Mouse (Mus musculus): ENCODE measurements around the gene Taf7l.

Gene Taf7l

DNA sequence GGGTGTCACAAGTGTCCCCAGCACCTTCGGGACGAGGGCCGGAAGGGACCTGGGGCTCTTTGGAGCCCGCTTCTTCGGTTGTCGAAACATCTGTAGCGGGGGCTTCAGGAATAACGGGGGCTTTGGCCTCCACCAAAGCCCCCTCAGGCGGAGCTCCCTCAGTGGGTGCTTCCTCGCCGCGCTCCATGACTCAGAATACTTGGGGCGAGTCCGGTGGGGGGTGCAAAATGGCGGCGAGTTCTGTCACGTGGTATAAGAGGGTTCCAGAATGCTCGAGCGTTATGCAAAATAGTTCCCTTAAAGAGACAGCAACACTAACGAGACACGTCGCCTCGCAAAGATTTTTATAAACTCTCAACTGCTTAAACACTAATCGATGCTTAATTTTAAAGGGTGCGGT lies at the start of gene Taf7l:
Gene Taf7l, minus strand, starts transcription at position 201 of the 400 bp plus-strand sequence.
- in situ Hi-C loops (cut with MboI, MseI): no loop called here

- in situ Hi-C loops (cut with MboI, MseI): no loop called here
Observed at GRCm38 (mm10) chrX:134525260-134525659, 49.0 kb upstream of the Taf7l start.

DNA sequence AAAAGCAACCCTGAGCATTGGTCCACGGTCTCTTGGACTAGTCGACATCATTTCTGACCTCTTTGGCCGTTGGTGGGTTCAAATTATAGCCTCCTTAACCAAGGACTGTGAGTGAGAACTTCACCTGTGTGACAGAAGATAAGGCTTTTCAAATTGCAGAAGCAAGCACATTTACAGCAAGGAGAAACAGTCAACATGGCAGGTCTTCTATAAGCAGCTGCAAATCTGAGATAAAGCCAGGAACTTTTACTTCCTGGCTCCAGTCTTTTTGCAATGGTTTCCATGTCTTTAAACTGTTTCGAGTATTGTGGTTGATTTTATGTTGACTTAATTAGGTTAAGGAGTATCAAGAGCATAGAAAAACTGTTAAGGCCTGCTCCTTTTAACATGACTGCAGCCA lies 47.5 kb upstream of the Taf7l start:
- in situ Hi-C loops (cut with MboI, MseI): no loop called here

DNA sequence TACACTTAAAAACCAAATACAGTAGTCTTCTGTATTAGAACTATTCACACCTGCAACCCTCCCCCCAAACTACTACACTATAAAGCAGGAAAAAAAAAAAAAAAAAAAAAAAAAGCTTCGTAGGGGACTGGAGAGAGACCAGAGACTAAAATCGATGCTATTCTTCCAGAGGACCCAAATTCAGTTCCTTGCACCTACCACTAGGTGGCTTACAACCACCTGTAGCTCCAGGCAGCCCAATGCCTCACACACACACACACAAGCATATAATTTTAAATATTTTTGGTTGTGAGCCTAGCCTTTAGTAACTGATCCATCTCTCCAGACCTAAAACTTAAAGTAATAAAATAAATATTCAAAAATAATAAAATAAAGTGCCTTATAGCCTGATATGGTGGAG lies 33.2 kb upstream of the Taf7l start:
- in situ Hi-C loops (cut with MboI, MseI): no loop called here

DNA sequence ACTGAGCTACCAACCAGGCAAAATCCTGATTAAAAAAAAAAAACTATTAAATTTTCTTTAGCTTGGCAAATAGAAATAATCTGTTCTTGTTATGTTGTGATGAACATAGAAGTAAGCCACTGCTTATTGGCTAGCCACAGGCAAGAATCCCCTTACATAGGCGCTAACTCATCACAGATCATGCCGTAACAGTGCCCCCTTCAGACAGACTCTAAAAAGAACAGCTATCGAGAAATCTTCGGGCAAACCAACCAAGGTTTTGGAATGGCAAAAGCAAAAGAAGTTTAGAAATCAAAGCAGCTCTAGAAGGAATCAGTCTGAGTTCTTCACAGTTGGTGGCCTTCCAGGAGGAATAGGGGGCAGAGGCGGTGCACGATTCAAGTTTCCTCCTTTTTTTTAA lies 31.7 kb upstream of the Taf7l start:
- in situ Hi-C loops (cut with MboI, MseI): no loop called here

GRCm38 (mm10) chrX:134500651-134501050 lies 24.4 kb upstream of the Taf7l start:
- in situ Hi-C loops (cut with MboI, MseI): no loop called here

- in situ Hi-C loops (cut with MboI, MseI): no loop called here
Observed at GRCm38 (mm10) chrX:134481720-134482119, 5.4 kb upstream of the Taf7l start.

- in situ Hi-C loops (cut with MboI, MseI): no loop called here
Observed at GRCm38 (mm10) chrX:134474988-134475710, 1.1 kb downstream of the Taf7l start.

DNA sequence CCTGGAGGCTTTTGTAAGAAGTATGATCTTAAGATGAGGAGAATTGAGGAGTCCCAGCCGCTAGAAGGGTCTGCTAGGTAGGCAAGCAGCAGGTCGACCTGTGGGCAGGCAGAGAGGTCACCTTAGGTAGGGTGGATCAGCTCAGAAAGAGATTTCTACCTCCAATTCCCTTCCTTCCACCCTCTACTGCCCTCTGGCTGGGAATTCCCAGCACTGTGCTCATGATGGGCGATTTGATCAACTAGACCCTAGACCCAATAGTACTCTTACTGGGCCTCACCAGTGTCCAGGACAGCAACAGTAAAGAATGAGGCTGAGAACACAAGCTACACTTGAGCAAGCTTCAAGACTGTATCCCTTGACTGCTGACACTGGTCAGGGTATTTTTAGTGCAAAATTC lies 49.0 kb downstream of the Taf7l start:
- in situ Hi-C loops (cut with MboI, MseI): no loop called here

- in situ Hi-C loops (cut with MboI, MseI): no loop called here
Observed at GRCm38 (mm10) chrX:134426819-134427218, 49.5 kb downstream of the Taf7l start.

- in situ Hi-C loops (cut with MboI, MseI): no loop called here
Observed at GRCm38 (mm10) chrX:134425798-134426197, 50.5 kb downstream of the Taf7l start.

DNA sequence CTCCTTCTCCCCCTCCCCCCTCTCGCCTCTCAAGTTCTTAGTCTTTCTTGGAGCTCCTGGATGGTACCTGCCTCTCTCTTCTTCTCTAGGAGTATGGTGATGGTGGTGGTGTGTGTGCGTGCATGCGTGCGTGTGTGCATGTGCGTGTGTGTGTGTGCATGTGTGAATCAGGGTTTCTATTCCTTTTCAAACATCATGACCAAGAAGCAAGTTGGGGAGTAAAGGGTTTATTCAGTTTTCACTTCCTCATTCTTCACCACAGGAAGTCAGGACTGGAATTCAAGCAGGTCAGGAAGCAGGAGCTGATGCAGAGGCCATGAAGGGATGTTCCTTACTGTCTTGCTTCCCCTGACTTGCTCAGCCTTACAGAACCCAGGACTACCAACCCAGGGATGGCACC lies 52.0 kb downstream of the Taf7l start:
- in situ Hi-C loops (cut with MboI, MseI): no loop called here

- in situ Hi-C loops (cut with MboI, MseI): no loop called here
Observed at GRCm38 (mm10) chrX:134420097-134420496, 56.2 kb downstream of the Taf7l start.

- in situ Hi-C loops (cut with MboI, MseI): no loop called here
Observed at GRCm38 (mm10) chrX:134412096-134412495, 64.2 kb downstream of the Taf7l start.

All from regulatory T cell (primary cell).